Comparison of ENCODE assay signal across 9 mouse cellular contexts in the genomic region with DNA sequence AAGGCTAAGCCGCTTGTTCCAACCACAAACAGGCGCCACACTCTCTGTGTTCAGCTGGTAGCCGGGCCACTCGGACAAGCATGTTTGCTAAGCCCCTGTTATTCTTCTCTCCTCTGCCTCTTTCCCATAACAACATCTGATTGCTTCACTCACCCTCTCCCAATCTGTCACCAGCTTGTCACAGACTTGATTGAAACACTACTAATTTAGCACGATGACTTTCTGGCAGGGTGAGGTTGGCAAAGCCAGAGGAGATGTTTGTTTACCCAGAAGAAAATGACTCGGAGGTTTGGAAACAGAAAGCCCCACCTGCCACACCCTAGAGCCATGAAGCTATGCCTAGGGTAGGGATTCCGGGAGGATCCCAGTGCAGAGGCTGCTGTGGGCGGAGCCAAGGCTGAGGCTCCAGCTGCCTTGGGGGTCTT.
DNase-seq lines count a peak whose midpoint lies in the region; ATAC-seq and TF ChIP-seq lines count a peak whose summit lies in the region.
"Had no signal": no experiment of that assay in that cellular context is flagged by ENCODE, and none has a peak within 500 bp of the region (broad histone marks: within the 10 kb centered on the region; RNA-seq: fewer than 3 reads in every experiment).

No protein-coding gene starts in this region.

- no peaks in the 10 kb centered on the region for H3K36me3 ChIP-seq in kidney, embryonic 16.5 days (ENCODE audit: insufficient read depth, low read length)
- no peaks in the 10 kb centered on the region for H3K36me3 ChIP-seq in heart, embryonic 15.5 days
- H3K36me3 ChIP-seq in liver, postnatal 0 days (replicated peaks; ENCODE audit: insufficient read depth, low read length) = no peaks in the 10 kb centered on the region

- TF ChIP-seq EP300 in liver, postnatal 0 days (IDR thresholded peaks at IDR 0.05; ENCODE audit: low read depth) = peak; percentile 68

- H3K4me2 ChIP-seq in kidney, embryonic 16.5 days (replicated peaks; ENCODE audit: low read depth, low read length) = peak overlapping the region; percentile 10; the same call in 1 of the 2 replicates
- peak overlapping the region; percentile 46 for H3K4me2 ChIP-seq in heart, embryonic 15.5 days
- peak overlapping the region; percentile 76 for H3K4me2 ChIP-seq in liver, postnatal 0 days (ENCODE audit: low read depth, low read length)

- H3K27ac ChIP-seq in kidney, embryonic 16.5 days (ENCODE audit: low read length) = peak overlapping the region; percentile 45
- H3K27ac ChIP-seq in brown adipose tissue, adult 24 weeks (replicated peaks; ENCODE audit: low read depth, low read length) = peak overlapping the region; percentile 78
- H3K27ac ChIP-seq in heart, embryonic 15.5 days = peak overlapping the region; percentile 77
- peak overlapping the region; percentile 91 for H3K27ac ChIP-seq in liver, postnatal 0 days (ENCODE audit: low read depth)

- no peak overlapping the region for H3K4me3 ChIP-seq in kidney, embryonic 16.5 days (ENCODE audit: low read length)
- H3K4me3 ChIP-seq in brown adipose tissue, adult 24 weeks (ENCODE audit: insufficient read depth, low read depth, low read length) = no peak overlapping the region
- 0 out of 2 replicates have a peak overlapping the region, but pooled peaks have one; percentile 10 for H3K4me3 ChIP-seq in heart, embryonic 15.5 days
- peak overlapping the region; percentile 38 for H3K4me3 ChIP-seq in liver, postnatal 0 days (ENCODE audit: low read depth, low read length)

- ATAC-seq in kidney, embryonic 16.5 days (ENCODE audit: low FRiP score, low TSS enrichment) = peak; percentile 71; the same call in 1 of the 2 replicates
- 0 out of 2 replicates have a peak, but pooled peaks have one; percentile 54 for ATAC-seq in heart, embryonic 15.5 days (replicated peaks; ENCODE audit: insufficient number of reproducible peaks, insufficient read depth, low FRiP score, low read depth)
- peak; percentile 91 for ATAC-seq in liver, postnatal 0 days
- ATAC-seq: Patski had no signal

- no peaks in the 10 kb centered on the region for H3K9me3 ChIP-seq in kidney, embryonic 16.5 days (ENCODE audit: low read length)
- H3K9me3 ChIP-seq in heart, embryonic 15.5 days (replicated peaks) = no peaks in the 10 kb centered on the region
- no peaks in the 10 kb centered on the region for H3K9me3 ChIP-seq in liver, postnatal 0 days (ENCODE audit: low read length)

- peaks cover 17% of the 10 kb centered on the region for H3K4me1 ChIP-seq in kidney, embryonic 16.5 days (ENCODE audit: insufficient read depth, low read length)
- peaks cover 10% of the 10 kb centered on the region for H3K4me1 ChIP-seq in brown adipose tissue, adult 24 weeks (ENCODE audit: control insufficient read depth, insufficient read depth, insufficient read length, low read length)
- peaks cover 15% of the 10 kb centered on the region for H3K4me1 ChIP-seq in heart, embryonic 15.5 days (replicated peaks)
- peaks cover 25% of the 10 kb centered on the region for H3K4me1 ChIP-seq in liver, postnatal 0 days (ENCODE audit: insufficient read depth)

- WGBS in kidney, embryonic 16.5 days = 27% methylated on average over 8 of the region's 8 CpGs
- 19% methylated on average over 8 of the region's 8 CpGs for WGBS in heart, embryonic 15.5 days
- 15% methylated on average over 8 of the region's 8 CpGs for WGBS in liver, postnatal 0 days (ENCODE audit: insufficient replicate concordance)

- H3K9ac ChIP-seq in kidney, embryonic 16.5 days (replicated peaks; ENCODE audit: low read length) = no peak overlapping the region
- H3K9ac ChIP-seq in heart, embryonic 15.5 days = no peak overlapping the region
- peak overlapping the region; percentile 71 for H3K9ac ChIP-seq in liver, postnatal 0 days (replicated peaks)

- DNase-seq in kidney, adult 9 months = no peak
- DNase-seq in liver, postnatal 0 days = peak; percentile 59
- peak; percentile 46 to 75 for DNase-seq in spleen, postnatal 4 days (ENCODE audit: low spot score in 2 of 2)
- no peak for DNase-seq in gastrocnemius, postnatal 10 days
- no peak for DNase-seq in thymus, postnatal 0 days (ENCODE audit: low spot score)

- TF ChIP-seq CTCF in liver, postnatal 0 days (IDR thresholded peaks at IDR 0.05; ENCODE audit: low read depth) = no peak

- no peaks in the 10 kb centered on the region for H3K27me3 ChIP-seq in kidney, embryonic 16.5 days (ENCODE audit: insufficient read depth, low read length)
- H3K27me3 ChIP-seq in heart, embryonic 15.5 days = no peaks in the 10 kb centered on the region
- no peaks in the 10 kb centered on the region for H3K27me3 ChIP-seq in liver, postnatal 0 days (ENCODE audit: insufficient read depth, low read length)
- H3K27me3 ChIP-seq: Patski had no signal

Comparison
In these comparisons a context has a peak if more than half of its experiments do, and no peak if none do; other contexts are left out.
1. H3K4me2 ChIP-seq: peak in every context shown above with its lines; median percentile 76 in liver, postnatal 0 days; 46 in heart, embryonic 15.5 days; 10 in kidney, embryonic 16.5 days.
2. H3K4me3 ChIP-seq: peak in heart, embryonic 15.5 days (single experiment) and liver, postnatal 0 days (single experiment); none in kidney, embryonic 16.5 days (single experiment) and brown adipose tissue, adult 24 weeks (single experiment).
3. DNase-seq: peak in liver, postnatal 0 days (single experiment) and spleen, postnatal 4 days (2 of 2); none in kidney, adult 9 months (single experiment), gastrocnemius, postnatal 10 days (single experiment) and thymus, postnatal 0 days (single experiment).
4. Peak in every context shown above with its lines, with median percentiles within 50 percentile points of each other: ATAC-seq and H3K27ac ChIP-seq.